18 mouse cellular contexts compared by ENCODE assay signal in the genomic region with DNA sequence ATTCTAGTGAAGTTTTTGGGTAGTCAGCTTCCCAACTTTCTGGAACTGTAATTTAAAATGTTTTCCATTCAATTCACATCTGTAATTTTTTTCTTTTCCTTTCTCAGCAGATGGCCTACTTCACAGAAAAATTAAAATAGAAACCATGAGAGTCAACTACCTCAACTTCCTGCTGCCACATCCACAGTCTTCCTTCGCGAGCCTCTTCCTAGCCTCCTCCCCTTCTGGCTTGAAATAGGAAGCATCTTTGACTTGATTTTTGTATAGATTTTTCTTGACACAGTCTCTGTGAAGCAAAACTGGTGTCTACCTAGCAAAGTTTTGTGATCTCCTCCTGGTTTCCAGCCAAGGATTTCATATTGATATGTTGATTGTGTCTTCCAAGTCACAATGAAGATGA.
"Had no signal": no experiment of that assay in that cellular context is flagged by ENCODE, and none has a peak within 500 bp of the region (broad histone marks: within the 10 kb centered on the region; RNA-seq: fewer than 3 reads in every experiment).

No protein-coding gene starts in this region.

- H3K9ac ChIP-seq: liver, postnatal 0 days; lung, embryonic 15.5 days; midbrain, embryonic 13.5 days; midbrain, embryonic 15.5 days; neural tube, embryonic 12.5 days had no signal

- H3K4me3 ChIP-seq: lung, embryonic 15.5 days; megakaryocyte, embryonic 14.5 days; midbrain, embryonic 13.5 days; midbrain, embryonic 15.5 days; neural tube, embryonic 12.5 days had no signal

- H3K27me3 ChIP-seq: lung, embryonic 15.5 days; megakaryocyte, embryonic 14.5 days; midbrain, embryonic 13.5 days; midbrain, embryonic 15.5 days; neural tube, embryonic 12.5 days had no signal

- H3K36me3 ChIP-seq: lung, embryonic 15.5 days; midbrain, embryonic 13.5 days; midbrain, embryonic 15.5 days; neural tube, embryonic 12.5 days had no signal

- H3K4me1 ChIP-seq: lung, embryonic 15.5 days; megakaryocyte, embryonic 14.5 days; midbrain, embryonic 13.5 days; midbrain, embryonic 15.5 days; neural tube, embryonic 12.5 days had no signal

- H3K4me2 ChIP-seq: lung, embryonic 15.5 days; midbrain, embryonic 11.5 days; midbrain, embryonic 13.5 days; midbrain, embryonic 15.5 days; neural tube, embryonic 12.5 days had no signal

- DNase-seq: liver, postnatal 0 days; lung, adult 2 months; lung, postnatal 14 days; lung, postnatal 36 days; right cerebral cortex, postnatal 14 days; right cerebral cortex, postnatal 4 days; spleen, adult 18-20 months; thymus, adult 2 months; thymus, postnatal 25 days; thymus, postnatal 4 days had no signal

- H3K27ac ChIP-seq: lung, embryonic 15.5 days; macrophage; midbrain, embryonic 13.5 days; midbrain, embryonic 15.5 days; neural tube, embryonic 12.5 days had no signal

- ATAC-seq: liver, postnatal 0 days; lung, postnatal 0 days; midbrain, embryonic 13.5 days; midbrain, embryonic 15.5 days had no signal

- H3K9me3 ChIP-seq: lung, embryonic 15.5 days; megakaryocyte, embryonic 14.5 days; midbrain, embryonic 13.5 days; midbrain, embryonic 15.5 days; neural tube, embryonic 12.5 days had no signal
